Mouse (Mus musculus) lung, adult 2 months (tissue): ENCODE results near the gene Nkapl.

ENCODE experiments used
- CTCF ChIP-seq: fragments of 200-500 bp; IDR thresholded peaks from 2 replicates; pipeline ENCODE4 v1.5.1; 2011; ENCODE audit warnings: mild to moderate bottlenecking, low read length, control low read depth; ENCODE audit not compliant: insufficient read depth
- POLR2A ChIP-seq: fragments of 200-500 bp; IDR thresholded peaks from 2 replicates; pipeline ENCODE4 v1.6.1; 2011; ENCODE audit warnings: low read depth, mild to moderate bottlenecking, control low read depth, low read length, borderline replicate concordance; ENCODE audit errors: extremely low read depth

DNA sequence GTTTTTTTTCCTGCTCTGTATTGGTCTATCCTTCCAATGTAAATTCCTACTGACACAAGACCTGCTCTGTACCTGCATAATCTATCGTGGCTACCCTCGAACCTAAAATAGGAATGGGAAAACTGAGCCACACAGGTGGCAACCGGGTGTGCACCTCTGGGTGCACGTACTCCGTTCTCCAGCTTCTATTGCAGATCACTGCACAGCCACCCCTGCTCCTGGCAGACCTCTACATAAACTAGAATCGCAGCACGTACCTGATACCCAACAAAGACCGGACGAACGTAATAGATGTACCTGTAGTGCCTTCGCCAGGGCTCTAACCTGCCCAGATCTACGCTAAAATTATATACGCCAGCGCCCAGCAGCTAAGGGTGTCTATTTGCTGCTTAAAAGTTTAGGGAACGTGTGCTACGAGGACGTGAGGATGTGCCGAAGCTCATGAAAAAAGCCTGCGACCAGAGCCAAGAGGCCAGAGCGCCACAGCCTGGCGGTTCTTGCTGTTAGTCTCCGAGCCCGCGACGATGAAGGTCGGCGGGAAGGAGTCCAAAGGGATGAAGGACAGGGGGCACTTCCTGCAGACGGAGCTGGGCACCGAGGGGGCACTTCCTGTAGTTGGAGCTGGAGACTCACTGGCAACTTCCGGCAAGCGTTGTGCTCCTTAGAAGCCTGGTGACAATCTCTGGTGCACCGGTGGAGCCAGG, 27.7 kb downstream of the Nkapl start, which contains the start of gene Pgbd1:
- TF ChIP-seq POLR2A (no peak), CTCF (no peak)
